Mouse (Mus musculus) c-Kit-positive CD71-negative TER-119-negative erythroid progenitor cells, embryonic 14.5 days (primary cell): ENCODE data around the gene Olfr1259.
"Not testable (repeated sequence)": the region's sequence is repeated elsewhere in the genome, so short reads cannot be mapped to it uniquely, and the experiment has no call there.

Source experiments
- DNase-seq: peaks from one replicate; pipeline ENCODE4 v3.0.0-alpha.2; 2013; ENCODE audit warnings: low read depth

The Olfr1259 gene

GRCm38 (mm10) chr2:89948564-89948963 lies at the start of gene Olfr1259:
TSS of gene Olfr1259 (minus strand) at chr2:89948664.
- no peak for DNase-seq

- no peak for DNase-seq
Measured at GRCm38 (mm10) chr2:89990921-89991320, 42.5 kb upstream of the Olfr1259 start, which contains the start of gene Olfr1261. TSS of gene Olfr1261 (plus strand) at chr2:89991221.

GRCm38 (mm10) chr2:89977709-89978108 lies 29.2 kb upstream of the Olfr1259 start:
- DNase-seq: no peak

GRCm38 (mm10) chr2:89974184-89974583 lies 25.7 kb upstream of the Olfr1259 start, which contains the start of gene Olfr1260:
TSS of gene Olfr1260 (plus strand) at chr2:89974340.
- no peak for DNase-seq

GRCm38 (mm10) chr2:89927009-89927408 lies 21.5 kb downstream of the Olfr1259 start, which contains the start of gene Olfr1258:
TSS of gene Olfr1258 (plus strand) at chr2:89927309.
- no peak for DNase-seq

- not testable (repeated sequence) for DNase-seq
Measured at GRCm38 (mm10) chr2:89912616-89913015, 35.8 kb downstream of the Olfr1259 start.
